Mouse (Mus musculus) erythroblast, embryonic 14.5 days (primary cell): Measurements from ENCODE around the gene Itpk1.

Experiments used
- GATA1 ChIP-seq: IDR thresholded peaks from 2 replicates; pipeline ENCODE4 v1.6.1; 2012; ENCODE audit warnings: low read length, inconsistent platforms, mixed read lengths
- TAL1 ChIP-seq: IDR thresholded peaks from 3 replicates; pipeline ENCODE4 v1.6.1; 2012; ENCODE audit warnings: low read length, inconsistent platforms, mixed read lengths

DNA sequence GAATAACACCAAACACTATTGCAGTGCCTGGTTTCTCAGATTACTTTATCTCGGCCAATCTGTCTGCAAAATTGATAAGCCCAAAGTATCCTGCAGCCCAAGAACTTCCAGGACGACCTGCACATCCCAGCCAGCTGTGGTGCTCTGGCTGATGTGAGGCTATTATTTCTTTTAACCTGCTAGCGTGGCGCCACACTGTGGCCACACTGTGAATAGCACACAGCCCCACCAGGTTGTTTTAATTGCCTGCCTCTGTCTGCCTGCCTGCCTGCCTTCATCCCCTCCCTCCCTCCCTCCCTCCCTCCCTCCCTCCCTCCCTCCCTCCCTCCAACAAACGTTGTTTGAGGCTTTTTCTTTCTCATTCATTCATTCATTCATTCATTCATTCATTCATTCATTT lies 28.7 kb upstream of the Itpk1 start:
- TF ChIP-seq GATA1 (no peak), TAL1 (no peak)
